Mouse (Mus musculus) neural tube, embryonic 11.5 days (tissue): ENCODE results near the gene Gm43302. TPM values are rescaled to one million over a fixed set of nuclear protein-coding genes. Genes with fewer than 3 reads are reported as not detected.

Experiments used
- polyA plus RNA-seq: library from polyadenylated mRNA; unstranded; fragments of >200 nt; fragmentation: Nextera tagmentation; extraction: Ambion mirVana; gene quantifications from 2 replicates; pipeline ENCODE4 v1.2.1, GENCODE M21; 2014

Gm43302 gene
- polyA plus RNA-seq, 1 experiment from 2014 or later, result 0.36 TPM

Other genes starting within 250 kb of the Gm43302 start
- 0.53 and 0.95 TPM in 2 replicates for gene Gbp9, start 154.2 kb downstream of the Gm43302 start, polyA plus RNA-seq
- 0.37 and 0.50 TPM in 2 replicates for gene Gbp8, start 154.2 kb downstream of the Gm43302 start, polyA plus RNA-seq
- gene Gbp4, start 154.1 kb downstream of the Gm43302 start, polyA plus RNA-seq, result 0.07 and 0.68 TPM in 2 replicates
- 0.12 and 0.32 TPM in 2 replicates for gene Gbp10, start 54.2 kb downstream of the Gm43302 start, polyA plus RNA-seq
- gene Gbp6, start within 50 bp of the Gm43302 start, polyA plus RNA-seq, result 0.15 and 0.16 TPM in 2 replicates
- gene Lrrc8b, start 122.1 kb upstream of the Gm43302 start, polyA plus RNA-seq, result 12.7 and 14.8 TPM in 2 replicates
- 12.2 TPM in 2 replicates for gene Lrrc8c, start 225.7 kb upstream of the Gm43302 start, polyA plus RNA-seq